In the genomic region with DNA sequence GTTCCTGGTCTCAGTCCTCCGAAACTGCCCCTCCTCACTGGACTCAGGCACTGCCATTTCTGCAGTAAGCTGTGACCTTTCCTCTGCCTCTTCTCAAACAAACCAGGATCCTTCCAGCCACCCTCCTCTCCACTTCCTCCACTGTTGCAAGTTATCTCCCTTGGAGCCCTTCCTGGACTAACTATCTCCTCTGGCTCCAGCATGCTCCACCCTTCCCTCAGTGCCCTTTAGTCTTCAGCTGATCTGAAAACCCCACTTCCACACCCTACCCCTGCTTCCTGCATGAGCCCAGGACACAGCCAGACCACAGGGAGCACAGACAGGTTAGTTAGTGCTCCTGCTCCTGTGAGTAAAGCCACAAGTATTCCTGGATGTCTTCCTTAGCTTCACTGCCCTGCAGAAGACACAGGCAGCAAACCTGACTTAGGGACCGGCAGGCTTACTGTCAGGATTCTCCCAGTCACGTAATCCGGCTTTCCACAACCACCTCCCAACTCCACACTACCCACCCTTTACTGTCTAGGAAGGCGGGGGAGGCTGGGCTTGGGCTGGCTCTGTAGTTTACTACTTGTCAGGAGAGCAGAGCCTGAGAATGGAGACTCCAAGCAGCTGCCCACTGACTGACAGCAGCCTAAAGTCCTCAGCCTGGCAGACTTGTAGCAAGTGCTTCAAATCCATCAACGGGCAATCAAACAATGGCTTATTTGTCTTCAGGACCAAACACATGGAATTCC, we compare ENCODE assay signal across 7 mouse cellular contexts. TPM values are rescaled to one million over a fixed set of nuclear protein-coding genes. Genes with fewer than 3 reads are reported as not detected.
DNase-seq lines count a peak whose midpoint lies in the region; ATAC-seq and TF ChIP-seq lines count a peak whose summit lies in the region.

No protein-coding gene starts in this region.

- H3K27ac ChIP-seq in forebrain, embryonic 14.5 days (ENCODE audit: low read depth, low read length) = peak overlapping the region; percentile 30; the same call in 1 of the 2 replicates
- peak overlapping the region; percentile 66 for H3K27ac ChIP-seq in limb, embryonic 12.5 days
- peak overlapping the region; percentile 84 for H3K27ac ChIP-seq in small intestine, adult 2 months (ENCODE audit: insufficient read depth, low read depth, low read length)

- no peaks in the 10 kb centered on the region for H3K9me3 ChIP-seq in forebrain, embryonic 14.5 days (replicated peaks; ENCODE audit: control insufficient read depth, low read length)
- H3K9me3 ChIP-seq in limb, embryonic 12.5 days = no peaks in the 10 kb centered on the region

- 38% methylated on average over 6 of the region's 6 CpGs for WGBS in forebrain, embryonic 14.5 days
- WGBS in limb, embryonic 12.5 days = 45% methylated on average over 6 of the region's 6 CpGs
- WGBS in small intestine, adult 2 months = 15% methylated on average over 6 of the region's 6 CpGs

- H3K36me3 ChIP-seq in forebrain, embryonic 14.5 days (ENCODE audit: control insufficient read depth, insufficient read depth, low read length) = peaks cover 12% of the 10 kb centered on the region; the same call in 1 of the 2 replicates
- peaks cover 9% of the 10 kb centered on the region for H3K36me3 ChIP-seq in limb, embryonic 12.5 days
- H3K36me3 ChIP-seq in small intestine, adult 2 months (ENCODE audit: control insufficient read depth, insufficient read depth, low read length) = no peaks in the 10 kb centered on the region

- no peak for ATAC-seq in forebrain, embryonic 14.5 days
- ATAC-seq in limb, embryonic 12.5 days (ENCODE audit: insufficient number of reproducible peaks, insufficient read depth, low FRiP score, low TSS enrichment, low read depth) = no peak

- peak overlapping the region; percentile 100 for H3K4me3 ChIP-seq in forebrain, embryonic 14.5 days (ENCODE audit: low read depth, low read length)
- H3K4me3 ChIP-seq in limb, embryonic 12.5 days (replicated peaks) = 0 out of 2 replicates have a peak overlapping the region, but pooled peaks have one; percentile 15
- H3K4me3 ChIP-seq in small intestine, adult 2 months (ENCODE audit: low read depth, low read length) = peak overlapping the region; percentile 6; the same call in 1 of the 2 replicates

- peak overlapping the region; percentile 100 for H3K9ac ChIP-seq in forebrain, embryonic 14.5 days (ENCODE audit: low read length)
- H3K9ac ChIP-seq in limb, embryonic 12.5 days (replicated peaks) = peak overlapping the region; percentile 92; the same call in 1 of the 2 replicates

- no peak for TF ChIP-seq CTCF in small intestine, adult 2 months (IDR thresholded peaks at IDR 0.05; ENCODE audit: extremely low read depth, insufficient read length, insufficient replicate concordance, low read depth, low read length)

- H3K27me3 ChIP-seq in forebrain, embryonic 14.5 days (replicated peaks; ENCODE audit: control insufficient read depth, insufficient read depth, low read length) = no peaks in the 10 kb centered on the region
- no peaks in the 10 kb centered on the region for H3K27me3 ChIP-seq in limb, embryonic 12.5 days
- no peaks in the 10 kb centered on the region for H3K27me3 ChIP-seq in small intestine, adult 2 months (ENCODE audit: control insufficient read depth, insufficient read depth, low read length)

- TF ChIP-seq POLR2A in small intestine, adult 2 months (IDR thresholded peaks at IDR 0.05; ENCODE audit: low read depth, low read length) = peak; percentile 58; the same call in 1 of the 2 replicates

- peaks cover 33% of the 10 kb centered on the region for H3K4me1 ChIP-seq in forebrain, embryonic 14.5 days (ENCODE audit: control insufficient read depth, insufficient read depth, low read length)
- peaks cover 47% of the 10 kb centered on the region for H3K4me1 ChIP-seq in limb, embryonic 12.5 days (replicated peaks)
- peaks cover 21% of the 10 kb centered on the region for H3K4me1 ChIP-seq in small intestine, adult 2 months (ENCODE audit: control insufficient read depth, insufficient read depth, insufficient read length, low read length)

- DNase-seq in urinary bladder, postnatal 36 days (ENCODE audit: low spot score in 2 of 2) = peak; percentile 7 to 29
- DNase-seq in urinary bladder, adult 2 months (ENCODE audit: low spot score) = no peak
- DNase-seq in forebrain, embryonic 14.5 days (ENCODE audit: low spot score) = peak; percentile 39
- no peak for DNase-seq in adrenal gland, adult 18-20 months (ENCODE audit: low spot score in 2 of 2)
- no peak for DNase-seq in frontal cortex, postnatal 36 days (ENCODE audit: low spot score in 2 of 2)

- peak overlapping the region; percentile 91 for H3K4me2 ChIP-seq in forebrain, embryonic 14.5 days (ENCODE audit: low read length)
- H3K4me2 ChIP-seq in limb, embryonic 12.5 days = peak overlapping the region; percentile 95

RNA-seq across cellular contexts. Expression of a gene that starts 4.2 kb away (rescaled TPM):
- 89.2 and 102 TPM in 2 replicates for polyA plus RNA-seq in urinary bladder, adult 2 months (2012; rRNA removed)
- polyA plus RNA-seq in forebrain, embryonic 14.5 days (2014; fragmentation: Nextera tagmentation; extraction: Ambion mirVana) = 2,151 and 2,168 TPM in 2 replicates
- polyA plus RNA-seq in limb, embryonic 12.5 days (2016; fragmentation: Nextera tagmentation; extraction: Ambion mirVana) = 512 and 557 TPM in 2 replicates
- 210 and 430 TPM in 2 replicates for polyA plus RNA-seq in small intestine, adult 2 months (2012; rRNA removed)
- 10 to 100 TPM; 81.3 to 86.5 TPM for total RNA-seq in adrenal gland, adult 18-20 months (2021)

RNA-seq across cellular contexts. Expression of a gene that starts 18.3 kb away (rescaled TPM):
- polyA plus RNA-seq in urinary bladder, adult 2 months (2012; rRNA removed) = 70.9 and 80.1 TPM in 2 replicates
- polyA plus RNA-seq in forebrain, embryonic 14.5 days (2014; fragmentation: Nextera tagmentation; extraction: Ambion mirVana) = 95.5 and 107 TPM in 2 replicates
- 66.2 and 78.2 TPM in 2 replicates for polyA plus RNA-seq in limb, embryonic 12.5 days (2016; fragmentation: Nextera tagmentation; extraction: Ambion mirVana)
- 56.8 and 132 TPM in 2 replicates for polyA plus RNA-seq in small intestine, adult 2 months (2012; rRNA removed)
- 100 to 1,000 TPM in 1 of 2 experiments, 10 to 100 TPM in 1; 68.7 to 154 TPM for total RNA-seq in adrenal gland, adult 18-20 months (2021)

RNA-seq across cellular contexts. Expression of a gene that starts 26.1 kb away (rescaled TPM):
- polyA plus RNA-seq in urinary bladder, adult 2 months (2012; rRNA removed) = 274 and 303 TPM in 2 replicates
- polyA plus RNA-seq in forebrain, embryonic 14.5 days (2014; fragmentation: Nextera tagmentation; extraction: Ambion mirVana) = 1,356 and 1,420 TPM in 2 replicates
- polyA plus RNA-seq in limb, embryonic 12.5 days (2016; fragmentation: Nextera tagmentation; extraction: Ambion mirVana) = 1,335 and 1,406 TPM in 2 replicates
- 3.6 and 7.0 TPM in 2 replicates for polyA plus RNA-seq in small intestine, adult 2 months (2012; rRNA removed)
- 100 to 1,000 TPM; 219 to 240 TPM for total RNA-seq in adrenal gland, adult 18-20 months (2021)

RNA-seq across cellular contexts. Expression of a gene that starts 34.5 kb away (rescaled TPM):
- polyA plus RNA-seq in urinary bladder, adult 2 months (2012; rRNA removed) = 6.9 and 7.0 TPM in 2 replicates
- polyA plus RNA-seq in forebrain, embryonic 14.5 days (2014; fragmentation: Nextera tagmentation; extraction: Ambion mirVana) = 11.5 and 14.6 TPM in 2 replicates
- polyA plus RNA-seq in limb, embryonic 12.5 days (2016; fragmentation: Nextera tagmentation; extraction: Ambion mirVana) = 7.5 and 9.6 TPM in 2 replicates
- 13.2 and 16.3 TPM in 2 replicates for polyA plus RNA-seq in small intestine, adult 2 months (2012; rRNA removed)
- 10 to 100 TPM in 1 of 2 experiments, 1 to 10 TPM in 1; 7.9 to 11.1 TPM for total RNA-seq in adrenal gland, adult 18-20 months (2021)

RNA-seq across cellular contexts. Expression of a gene that starts 47.7 kb away (rescaled TPM):
- polyA plus RNA-seq in urinary bladder, adult 2 months (2012; rRNA removed) = 0.83 and 1.1 TPM in 2 replicates
- polyA plus RNA-seq in forebrain, embryonic 14.5 days (2014; fragmentation: Nextera tagmentation; extraction: Ambion mirVana) = 0.12 TPM in 1 of 2 replicates, not detected in the other
- 0.15 TPM in 1 of 2 replicates, not detected in the other for polyA plus RNA-seq in limb, embryonic 12.5 days (2016; fragmentation: Nextera tagmentation; extraction: Ambion mirVana)
- polyA plus RNA-seq in small intestine, adult 2 months (2012; rRNA removed) = 98.7 and 220 TPM in 2 replicates
- not detected for total RNA-seq in adrenal gland, adult 18-20 months (2021)

Comparison
In these comparisons a context has a peak if more than half of its experiments do, and no peak if none do; other contexts are left out.
1. DNase-seq: peak in urinary bladder, postnatal 36 days (2 of 2) and forebrain, embryonic 14.5 days (single experiment); none in urinary bladder, adult 2 months (single experiment), adrenal gland, adult 18-20 months (0 of 2) and frontal cortex, postnatal 36 days (0 of 2).
2. H3K27ac ChIP-seq: peak in every context shown above with its lines; median percentile 84 in small intestine, adult 2 months; 66 in limb, embryonic 12.5 days; 30 in forebrain, embryonic 14.5 days.
3. H3K4me3 ChIP-seq: peak in every context shown above with its lines; median percentile 100 in forebrain, embryonic 14.5 days; 15 in limb, embryonic 12.5 days; 6 in small intestine, adult 2 months.
4. RNA of a gene that starts 26.1 kb away (polyA plus RNA-seq): 1,356 to 1,420 TPM in forebrain, embryonic 14.5 days, 1,335 to 1,406 TPM in limb, embryonic 12.5 days and 274 to 303 TPM in urinary bladder, adult 2 months; 3.6 to 7.0 TPM in small intestine, adult 2 months; every median in the first group is over 10 times any median in the second.